Mouse (Mus musculus) C2C12 (cell line): Measurements from ENCODE around the gene Smim1. TPM values are rescaled to one million over a fixed set of nuclear protein-coding genes. Genes with fewer than 3 reads are reported as not detected.

ENCODE experiments used
- H3K27me3 ChIP-seq: one replicate; pipeline ENCODE4 v1.6.1; 2011; ENCODE audit not compliant: control insufficient read depth, insufficient read depth, insufficient read length
- H3K36me3 ChIP-seq: one replicate; pipeline ENCODE4 v1.6.1; 2011; ENCODE audit not compliant: control insufficient read depth, insufficient read depth
- H3K4me3 ChIP-seq: one replicate; pipeline ENCODE4 v1.5.1; 2011; ENCODE audit warnings: mild to moderate bottlenecking, control low read depth; ENCODE audit not compliant: poor library complexity, insufficient read depth, severe bottlenecking
- H3K79me2 ChIP-seq: one replicate; pipeline ENCODE4 v1.6.1; 2011; ENCODE audit not compliant: control insufficient read depth, insufficient read depth
- H3K79me3 ChIP-seq: one replicate; pipeline ENCODE4 v1.6.1; 2011; ENCODE audit warnings: low read depth, control low read depth
- H3ac ChIP-seq: one replicate; pipeline ENCODE3; 2011; ENCODE audit warnings: low read depth; ENCODE audit not compliant: control insufficient read depth, insufficient read length
- CEBPB ChIP-seq: IDR thresholded peaks from one replicate; pipeline ENCODE4 v1.6.1; 2011; ENCODE audit warnings: low read depth, mild to moderate bottlenecking, control low read depth, moderate library complexity
- CTCF ChIP-seq: IDR thresholded peaks from one replicate; pipeline ENCODE4 v1.5.1; 2011; ENCODE audit not compliant: control insufficient read depth, insufficient read depth, insufficient read length
- FOSL1 ChIP-seq: IDR thresholded peaks from one replicate; pipeline ENCODE4 v1.8.0; 2011; ENCODE audit warnings: mild to moderate bottlenecking, low read length; ENCODE audit not compliant: poor library complexity, insufficient read depth, severe bottlenecking
- MAX ChIP-seq: IDR thresholded peaks from one replicate; pipeline ENCODE4 v1.6.1; 2011; ENCODE audit warnings: mild to moderate bottlenecking, control low read depth
- MYOD1 ChIP-seq: IDR thresholded peaks from one replicate; pipeline ENCODE4 v1.6.1; 2011; ENCODE audit warnings: low read depth; ENCODE audit not compliant: control insufficient read depth, insufficient read length
- MYOG ChIP-seq: IDR thresholded peaks from one replicate; pipeline ENCODE4 v1.6.1; 2011; ENCODE audit not compliant: control insufficient read depth, insufficient read length; ENCODE audit errors: extremely low read depth
- USF1 ChIP-seq: IDR thresholded peaks from one replicate; pipeline ENCODE4 v1.6.1; 2011; ENCODE audit warnings: low read depth, mild to moderate bottlenecking, control low read depth, moderate library complexity
- polyA plus RNA-seq: library from polyadenylated mRNA; unstranded; fragments of >200 nt; fragmentation: generic; extraction: Trizol; gene quantifications from one replicate; pipeline ENCODE4 v1.2.1, GENCODE M21; 2012; ENCODE audit warnings: missing spikeins

Smim1 gene
- polyA plus RNA-seq, 1 experiment = 2.2 TPM

DNA sequence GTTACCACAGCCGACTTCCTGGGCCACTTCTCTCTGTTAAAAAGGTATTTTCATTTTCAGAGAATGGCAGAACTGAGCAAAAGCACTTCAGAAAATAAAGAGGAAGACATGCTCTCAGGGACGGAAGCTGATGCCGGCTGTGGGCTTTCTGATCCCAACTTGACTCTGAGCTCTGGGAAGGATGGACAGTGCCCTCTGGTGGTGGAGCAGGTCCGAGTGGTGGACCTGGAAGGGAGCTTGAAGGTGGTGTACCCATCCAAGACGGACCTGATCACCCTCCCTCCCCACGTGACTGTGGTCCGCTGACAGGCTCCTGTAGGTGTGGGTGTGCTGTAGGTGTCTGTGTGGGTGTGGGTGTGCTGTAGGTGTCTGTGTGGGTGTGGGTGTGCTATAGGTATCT is 6.5 kb downstream of the Smim1 start:
- Histone ChIP-seq H3K4me3 (no peak overlapping the region), H3K27me3 (no peaks in the 10 kb centered on the region), H3K79me3 (peaks cover 10% of the 10 kb centered on the region), H3K79me2 (peaks cover 19% of the 10 kb centered on the region), H3K36me3 (peaks cover 54% of the 10 kb centered on the region), H3ac (no peak overlapping the region)
- TF ChIP-seq MYOG = no peak
- peak; percentile 46 for TF ChIP-seq CTCF
- no peak for TF ChIP-seq FOSL1

DNA sequence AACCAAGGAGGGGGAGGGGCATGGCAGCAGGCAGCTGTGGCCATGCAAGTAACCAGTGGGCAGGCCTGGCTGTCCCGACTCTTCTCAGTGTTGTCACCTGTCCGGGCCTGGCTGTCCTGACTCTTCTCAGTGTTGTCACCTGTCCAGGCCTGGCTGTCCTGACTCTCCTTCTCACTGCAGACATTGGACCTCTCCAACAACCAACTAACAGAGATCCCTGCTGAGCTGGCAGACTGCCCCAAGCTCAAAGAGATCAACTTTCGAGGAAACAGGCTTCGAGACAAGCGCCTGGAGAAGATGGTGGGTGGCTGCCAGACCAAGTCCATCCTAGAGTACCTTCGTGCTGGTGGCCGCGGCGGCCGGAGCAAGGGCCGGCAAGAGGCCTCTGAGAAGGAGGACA is 10.6 kb downstream of the Smim1 start:
- no peak overlapping the region for H3K4me3 ChIP-seq
- no peaks in the 10 kb centered on the region for H3K27me3 ChIP-seq
- TF ChIP-seq USF1 = no peak
- TF ChIP-seq MAX = no peak
- no peak for TF ChIP-seq MYOD1
- no peak for TF ChIP-seq CEBPB
- no peak for TF ChIP-seq MYOG
- peaks cover 49% of the 10 kb centered on the region for H3K79me2 ChIP-seq
- peaks cover 35% of the 10 kb centered on the region for H3K79me3 ChIP-seq
- peaks cover 48% of the 10 kb centered on the region for H3K36me3 ChIP-seq
- H3ac ChIP-seq = no peak overlapping the region

DNA sequence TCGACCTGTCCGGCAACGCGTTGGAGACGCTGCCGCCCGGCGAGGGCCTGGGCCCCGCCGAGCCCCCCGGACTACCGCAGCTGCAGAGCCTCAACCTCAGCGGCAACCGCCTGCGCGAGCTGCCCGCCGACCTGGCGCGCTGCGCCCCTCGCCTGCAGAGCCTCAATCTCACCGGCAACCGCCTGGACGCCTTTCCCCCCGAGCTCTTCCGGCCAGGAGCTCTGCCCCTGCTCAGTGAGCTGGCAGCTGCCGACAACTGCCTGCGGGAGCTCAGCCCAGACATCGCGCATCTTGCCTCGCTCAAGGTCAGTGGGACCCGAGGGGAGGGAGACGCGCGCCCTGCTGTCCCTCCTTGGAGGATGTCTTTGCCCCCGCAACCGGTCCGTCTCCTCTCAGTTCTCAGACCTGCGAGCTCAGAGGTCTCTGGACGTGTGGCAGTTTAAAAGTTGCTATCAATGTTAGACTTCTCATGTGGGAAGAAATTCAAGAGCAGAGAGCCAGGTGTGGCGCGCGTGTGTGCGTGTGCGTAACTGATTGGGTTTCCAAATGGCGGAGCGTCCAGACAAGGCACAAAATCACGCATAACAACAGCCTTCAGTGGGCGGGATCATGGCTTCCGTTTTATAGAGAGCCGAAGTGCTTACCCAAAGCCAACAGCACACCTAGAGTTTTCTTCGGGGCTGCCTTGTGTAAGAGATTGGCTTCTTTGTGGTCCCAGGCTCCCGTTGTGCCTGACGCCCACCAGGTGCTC is 13.7 kb downstream of the Smim1 start:
- Histone ChIP-seq H3ac (peak overlapping the region; percentile 97), H3K79me3 (peaks cover 35% of the 10 kb centered on the region), H3K4me3 (peak overlapping the region; percentile 95), H3K79me2 (peaks cover 49% of the 10 kb centered on the region), H3K36me3 (peaks cover 26% of the 10 kb centered on the region), H3K27me3 (no peaks in the 10 kb centered on the region)
- TF ChIP-seq CEBPB (no peak), USF1 (no peak), MYOD1 (no peak), CTCF (no peak), MAX (no peak), MYOG (no peak), FOSL1 (no peak)

DNA sequence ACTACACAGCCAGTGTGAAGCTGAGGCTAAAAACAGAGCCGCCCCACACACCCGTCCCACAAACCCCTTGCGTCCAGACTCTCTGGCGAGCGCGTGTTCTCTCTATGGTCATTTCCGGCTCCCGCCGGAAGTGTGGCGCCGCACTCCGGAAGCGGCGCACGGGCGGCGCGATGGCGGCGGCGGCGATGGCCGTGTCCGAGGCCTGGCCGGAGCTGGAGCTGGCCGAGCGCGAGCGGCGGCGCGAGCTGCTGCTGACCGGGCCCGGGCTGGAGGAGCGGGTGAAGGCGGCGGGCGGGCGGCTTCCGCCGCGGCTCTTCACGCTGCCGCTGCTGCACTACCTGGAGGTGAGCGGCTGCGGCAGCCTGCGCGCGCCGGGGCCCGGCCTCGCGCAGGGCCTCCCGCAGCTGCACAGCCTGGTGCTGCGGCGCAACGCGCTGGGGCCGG is 14.4 kb downstream of the Smim1 start, which contains the start of gene Lrrc47:
TSS of gene Lrrc47 (plus strand) at position 86 of the 444 bp plus-strand sequence.
- H3ac ChIP-seq = peak within 1 kb of the TSS; percentile 97
- H3K79me2 ChIP-seq = peaks cover 49% of the 10 kb centered on the region
- H3K4me3 ChIP-seq = peak within 1 kb of the TSS; percentile 95
- no peak for TF ChIP-seq USF1
- peak; percentile 80 for TF ChIP-seq MAX
- H3K36me3 ChIP-seq = peaks cover 19% of the 10 kb centered on the region
- H3K27me3 ChIP-seq = no peaks in the 10 kb centered on the region
- H3K79me3 ChIP-seq = peaks cover 35% of the 10 kb centered on the region

DNA sequence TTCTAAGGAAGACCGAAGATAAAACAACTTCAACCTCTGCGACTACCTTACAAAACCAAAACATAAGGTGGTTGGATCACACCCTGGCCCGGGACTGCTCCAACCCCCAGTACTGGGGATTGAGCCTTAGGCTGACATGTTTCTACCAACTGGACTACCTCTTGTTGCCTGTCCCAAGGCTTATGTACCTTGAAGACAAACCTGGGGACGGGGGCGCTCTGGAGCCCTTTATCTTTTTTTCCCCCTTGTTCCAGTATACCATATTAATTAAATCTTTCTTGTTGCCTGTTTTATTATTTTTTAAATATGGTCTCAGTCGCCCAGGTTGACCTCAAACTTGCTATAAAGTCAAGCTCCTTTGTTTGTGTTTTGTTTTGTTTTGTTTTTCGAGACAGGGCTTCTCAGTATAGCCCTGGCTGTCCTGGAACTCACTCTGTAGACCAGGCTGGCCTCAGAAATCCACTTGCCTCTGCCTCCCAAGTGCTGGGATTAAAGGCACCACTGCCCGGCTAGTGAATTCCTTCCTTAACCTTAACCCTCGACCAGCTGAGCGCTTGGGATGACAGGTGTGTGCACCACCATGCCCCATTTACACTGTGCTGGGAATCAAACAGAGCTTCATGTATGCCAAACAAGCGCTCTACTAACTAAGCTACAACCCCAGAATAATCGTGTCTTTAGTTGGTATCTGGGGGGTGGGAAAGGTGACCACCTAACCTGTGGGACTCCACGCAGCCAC is 15.0 kb downstream of the Smim1 start:
- H3K79me3 ChIP-seq = peaks cover 35% of the 10 kb centered on the region
- H3K36me3 ChIP-seq = peaks cover 14% of the 10 kb centered on the region
- peak overlapping the region; percentile 97 for H3ac ChIP-seq
- peak overlapping the region; percentile 95 for H3K4me3 ChIP-seq
- H3K79me2 ChIP-seq = peaks cover 45% of the 10 kb centered on the region
- no peaks in the 10 kb centered on the region for H3K27me3 ChIP-seq
- TF ChIP-seq CEBPB (no peak), FOSL1 (no peak), MYOD1 (peak; percentile 12)

DNA sequence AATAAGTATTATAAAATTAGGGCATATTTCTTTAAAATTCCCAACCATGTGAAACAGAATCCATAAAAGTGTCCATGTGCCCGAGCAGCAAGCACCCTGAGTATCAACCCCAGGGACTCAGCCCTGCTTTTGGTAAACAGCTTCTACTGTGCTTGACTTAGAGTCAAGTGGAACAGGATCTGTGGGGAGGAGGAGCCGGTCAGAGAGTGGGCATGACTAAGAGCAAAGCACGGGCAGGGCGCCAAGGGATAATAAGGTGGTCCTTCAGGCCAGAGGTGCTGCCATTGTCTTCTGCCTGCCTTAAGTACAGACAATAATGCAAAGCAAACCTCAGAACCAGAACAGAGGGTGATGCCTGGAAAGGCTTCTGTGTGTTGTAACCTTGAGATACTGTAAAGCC is 18.3 kb downstream of the Smim1 start:
- Histone ChIP-seq H3K79me3 (peaks cover 8% of the 10 kb centered on the region), H3K79me2 (peaks cover 12% of the 10 kb centered on the region), H3K4me3 (no peak overlapping the region), H3ac (no peak overlapping the region), H3K36me3 (no peaks in the 10 kb centered on the region), H3K27me3 (no peaks in the 10 kb centered on the region)
- TF ChIP-seq MYOD1 (no peak), USF1 (no peak), MAX (no peak)
